1 mouse cellular context compared by ENCODE assay signal in the genomic region with DNA sequence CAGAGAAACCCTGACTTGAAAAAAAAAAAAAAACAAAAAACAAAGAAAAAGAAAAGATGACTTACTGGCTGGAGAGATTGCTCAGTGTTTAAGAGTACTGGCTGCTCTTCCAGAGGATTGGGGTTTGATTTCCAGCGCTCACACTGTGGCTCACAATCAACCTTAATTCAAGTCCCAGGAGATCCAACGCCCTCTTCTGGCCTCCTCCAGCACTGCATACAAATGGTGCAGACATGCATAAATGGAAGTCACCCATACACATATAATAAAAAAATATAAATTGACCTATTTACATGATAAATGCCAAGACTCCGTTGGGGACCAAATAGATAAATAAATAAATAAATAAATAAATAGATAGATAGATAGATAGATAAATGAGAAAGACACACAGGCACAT.
A peak's percentile ranks its signal among the peaks of the same experiment; 100 is the strongest.
TF ChIP-seq lines count a peak whose summit lies in the region.

No protein-coding gene starts in this region.

TF ChIP-seq in MEL, 35 proteins besides CTCF, POLR2A, EP300 and RAD21:
- TF ChIP-seq E2F4 (IDR thresholded peaks at IDR 0.05; ENCODE audit: borderline replicate concordance, low read depth, low read length) (no peak), SMC3 (IDR thresholded peaks at IDR 0.05; ENCODE audit: low read depth, low read length) (0 out of 2 replicates have a peak, but pooled peaks have one; percentile 21), TBP (IDR thresholded peaks at IDR 0.05; ENCODE audit: low read depth, low read length) (no peak), TCF12 (IDR thresholded peaks at IDR 0.05; ENCODE audit: low read depth, low read length) (no peak), ZNF384 (IDR thresholded peaks at IDR 0.05; ENCODE audit: low read depth, low read length) (peak; percentile 30; the same call in 1 of the 2 replicates), SIN3A (IDR thresholded peaks at IDR 0.05; ENCODE audit: low read length) (peak; percentile 3; the same call in 1 of the 2 replicates), MEF2A (IDR thresholded peaks at IDR 0.05; ENCODE audit: extremely low read depth, insufficient replicate concordance, low read depth, low read length, poor library complexity, severe bottlenecking) (no peak)
